Mouse (Mus musculus): ENCODE results near the gene Brd2. TPM values are rescaled to one million over a fixed set of nuclear protein-coding genes. Genes with fewer than 3 reads are reported as not detected.
A peak's percentile ranks its signal among the peaks of the same experiment; 100 is the strongest.

Brd2 gene
- polyA plus RNA-seq, 1 experiment from 2014 or later: 137 TPM

- H3K36me3 ChIP-seq: no peaks in the 10 kb centered on the region
- no peaks in the 10 kb centered on the region; the same call in 1 of the 2 replicates for H3K27me3 ChIP-seq
- no peaks in the 10 kb centered on the region for H3K9me3 ChIP-seq (replicated peaks)
- WGBS: 24% methylated on average over 18 of the region's 18 CpGs
- ATAC-seq (ENCODE audit: low FRiP score): no peak
- 0 out of 2 replicates have a peak overlapping the region, but pooled peaks have one; percentile 45 for H3K9ac ChIP-seq
- H3K27ac ChIP-seq: no peak overlapping the region
- peaks cover 23% of the 10 kb centered on the region for H3K4me1 ChIP-seq
- 0 out of 2 replicates have a peak overlapping the region, but pooled peaks have one; percentile 6 for H3K4me3 ChIP-seq
- H3K4me2 ChIP-seq (replicated peaks): peak overlapping the region; percentile 30
Measured at GRCm38 (mm10) chr17:34128944-34129791, 6.7 kb upstream of the Brd2 start.

- Histone ChIP-seq H3K36me3 (no peaks in the 10 kb centered on the region), H3K27ac (no peak overlapping the region), H3K27me3 (no peaks in the 10 kb centered on the region; the same call in 1 of the 2 replicates), H3K9ac (0 out of 2 replicates have a peak overlapping the region, but pooled peaks have one; percentile 45), H3K4me2 (replicated peaks) (peak overlapping the region; percentile 30), H3K9me3 (replicated peaks) (no peaks in the 10 kb centered on the region), H3K4me3 (0 out of 2 replicates have a peak overlapping the region, but pooled peaks have one; percentile 6), H3K4me1 (peaks cover 31% of the 10 kb centered on the region)
- 25% methylated on average over 13 of the region's 13 CpGs for WGBS
- ATAC-seq (ENCODE audit: low FRiP score): no peak
Measured at GRCm38 (mm10) chr17:34128264-34128937, 6.0 kb upstream of the Brd2 start.

- Histone ChIP-seq H3K27ac (no peak overlapping the region), H3K9me3 (replicated peaks) (no peaks in the 10 kb centered on the region), H3K27me3 (no peaks in the 10 kb centered on the region; the same call in 1 of the 2 replicates), H3K9ac (no peak overlapping the region), H3K4me2 (replicated peaks) (no peak overlapping the region), H3K4me3 (no peak overlapping the region), H3K4me1 (peaks cover 35% of the 10 kb centered on the region), H3K36me3 (no peaks in the 10 kb centered on the region)
- no peak for ATAC-seq (ENCODE audit: low FRiP score)
- 32% methylated on average over 6 of the region's 6 CpGs for WGBS
Measured at GRCm38 (mm10) chr17:34127475-34127874, 5.0 kb upstream of the Brd2 start.

GRCm38 (mm10) chr17:34126826-34127420 is 4.5 kb upstream of the Brd2 start:
- peaks cover 35% of the 10 kb centered on the region for H3K4me1 ChIP-seq
- no peak overlapping the region for H3K27ac ChIP-seq
- H3K36me3 ChIP-seq: no peaks in the 10 kb centered on the region
- H3K27me3 ChIP-seq: no peaks in the 10 kb centered on the region; the same call in 1 of the 2 replicates
- 56% methylated on average over 9 of the region's 9 CpGs for WGBS
- H3K4me2 ChIP-seq (replicated peaks): no peak overlapping the region
- ATAC-seq (ENCODE audit: low FRiP score): no peak
- H3K4me3 ChIP-seq: no peak overlapping the region
- H3K9me3 ChIP-seq (replicated peaks): no peaks in the 10 kb centered on the region
- H3K9ac ChIP-seq: no peak overlapping the region

- no peaks in the 10 kb centered on the region for H3K36me3 ChIP-seq
- no peak for ATAC-seq (ENCODE audit: low FRiP score)
- H3K4me3 ChIP-seq: no peak overlapping the region
- 79% methylated on average over 6 of the region's 6 CpGs for WGBS
- no peak overlapping the region for H3K4me2 ChIP-seq (replicated peaks)
- H3K9ac ChIP-seq: no peak overlapping the region
- H3K27me3 ChIP-seq: no peaks in the 10 kb centered on the region; the same call in 1 of the 2 replicates
- H3K27ac ChIP-seq: no peak overlapping the region
- H3K9me3 ChIP-seq (replicated peaks): no peaks in the 10 kb centered on the region
- peaks cover 35% of the 10 kb centered on the region for H3K4me1 ChIP-seq
Measured at GRCm38 (mm10) chr17:34124649-34125048, 2.2 kb upstream of the Brd2 start.

DNA sequence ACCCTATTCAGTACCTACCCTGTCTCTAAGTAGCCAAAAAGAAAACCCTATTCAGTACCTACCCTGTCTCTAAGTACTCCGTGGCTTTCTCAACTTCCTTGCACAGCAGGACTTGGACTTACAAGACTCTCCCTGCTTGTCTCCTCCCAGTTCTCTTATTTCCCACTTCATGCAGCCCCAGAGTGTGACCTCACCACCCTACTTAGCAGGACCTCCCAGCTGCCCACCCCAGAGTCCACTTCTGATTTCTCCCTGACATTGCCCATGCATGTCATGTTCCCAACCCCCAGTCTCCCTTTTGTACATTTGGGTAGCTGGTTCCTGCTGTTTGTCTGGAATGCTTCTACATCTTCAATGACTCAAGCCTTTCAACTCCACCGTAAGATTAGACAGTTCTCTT is 1.1 kb upstream of the Brd2 start:
- peak overlapping the region; percentile 91 for H3K9ac ChIP-seq
- H3K4me2 ChIP-seq (replicated peaks): peak overlapping the region; percentile 98
- peak overlapping the region; percentile 100 for H3K27ac ChIP-seq
- no peaks in the 10 kb centered on the region for H3K27me3 ChIP-seq
- H3K4me1 ChIP-seq: peaks cover 24% of the 10 kb centered on the region
- no peak for ATAC-seq (ENCODE audit: low FRiP score)
- WGBS: 3% methylated on average over 2 of the region's 2 CpGs
- H3K36me3 ChIP-seq: peaks cover 2% of the 10 kb centered on the region
- peak overlapping the region; percentile 99 for H3K4me3 ChIP-seq
- H3K9me3 ChIP-seq (replicated peaks): no peaks in the 10 kb centered on the region

- Histone ChIP-seq H3K9me3 (replicated peaks) (no peaks in the 10 kb centered on the region), H3K4me2 (replicated peaks) (peak overlapping the region; percentile 98), H3K9ac (peak overlapping the region; percentile 91), H3K4me3 (peak overlapping the region; percentile 99), H3K4me1 (peaks cover 20% of the 10 kb centered on the region), H3K27me3 (no peaks in the 10 kb centered on the region), H3K36me3 (peaks cover 6% of the 10 kb centered on the region), H3K27ac (peak overlapping the region; percentile 100)
- no peak for ATAC-seq (ENCODE audit: low FRiP score)
- WGBS: 3% methylated on average over 7 of the region's 7 CpGs
Measured at GRCm38 (mm10) chr17:34123111-34123510, 677 bp upstream of the Brd2 start.

DNA sequence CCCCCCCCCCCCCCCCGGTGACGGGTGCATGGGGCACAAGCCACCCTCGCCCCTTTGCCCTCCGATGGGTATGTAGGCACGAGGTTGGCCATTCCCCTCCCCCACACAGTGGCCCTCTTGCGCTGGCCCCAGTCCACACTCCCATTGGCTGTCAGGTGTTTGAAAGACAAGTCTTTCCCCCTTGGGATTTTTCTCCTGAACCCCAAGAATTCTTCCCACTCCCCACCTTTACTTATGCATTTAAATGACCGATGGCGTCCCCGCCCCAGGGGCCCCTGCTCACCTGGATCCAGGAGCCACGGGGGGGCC is 601 bp downstream of the Brd2 start:
- H3K4me2 ChIP-seq (replicated peaks): peak overlapping the region; percentile 98
- peak overlapping the region; percentile 99 for H3K4me3 ChIP-seq
- 0% methylated on average over 7 of the region's 10 CpGs for WGBS
- H3K36me3 ChIP-seq: peaks cover 18% of the 10 kb centered on the region
- peak overlapping the region; percentile 91 for H3K9ac ChIP-seq
- H3K27ac ChIP-seq: peak overlapping the region; percentile 100
- no peaks in the 10 kb centered on the region for H3K9me3 ChIP-seq (replicated peaks)
- H3K4me1 ChIP-seq: peaks cover 25% of the 10 kb centered on the region
- no peaks in the 10 kb centered on the region for H3K27me3 ChIP-seq
- peak; percentile 32 for ATAC-seq (ENCODE audit: low FRiP score)

DNA sequence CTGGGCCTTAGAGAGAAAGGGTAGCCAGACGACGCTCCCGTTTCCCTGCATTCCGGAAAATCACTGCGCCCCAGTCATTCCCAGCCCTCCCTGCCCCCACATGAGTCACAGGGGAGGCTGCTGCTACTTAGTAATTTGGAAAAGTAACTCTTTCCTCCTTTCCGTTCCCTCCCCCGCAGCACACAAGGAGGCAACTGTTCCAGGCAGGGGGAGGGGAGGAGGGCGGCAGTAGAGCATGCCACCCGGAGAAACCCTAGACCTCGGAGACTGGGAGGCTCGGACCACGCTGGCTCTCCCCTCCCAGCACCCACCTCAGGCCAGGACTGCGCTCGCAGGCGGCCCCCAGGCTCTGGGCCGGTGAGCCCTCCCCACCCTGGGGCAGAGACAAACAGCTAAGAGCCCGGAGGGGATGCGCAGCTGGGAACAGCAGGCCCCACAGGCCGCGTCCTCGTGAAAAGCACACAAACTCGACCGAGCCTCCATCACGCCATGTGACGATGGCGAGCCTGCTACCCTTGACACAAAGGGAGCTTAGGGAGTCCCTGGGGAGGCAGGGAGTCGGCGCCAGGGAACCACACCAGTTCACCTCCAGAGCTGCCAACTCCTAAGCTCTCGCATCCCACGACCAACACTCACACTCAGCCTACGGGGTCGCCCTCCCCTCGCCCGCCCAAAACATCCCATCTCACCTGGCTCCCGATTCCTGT is 1.1 kb downstream of the Brd2 start:
- Histone ChIP-seq H3K27ac (peak overlapping the region; percentile 100), H3K9me3 (replicated peaks) (no peaks in the 10 kb centered on the region), H3K4me3 (peak overlapping the region; percentile 99), H3K36me3 (peaks cover 23% of the 10 kb centered on the region), H3K4me1 (peaks cover 30% of the 10 kb centered on the region), H3K4me2 (replicated peaks) (peak overlapping the region; percentile 98), H3K9ac (peak overlapping the region; percentile 91), H3K27me3 (no peaks in the 10 kb centered on the region)
- under 1% methylated on average over 29 of the region's 35 CpGs for WGBS
- peak; percentile 22 for ATAC-seq (ENCODE audit: low FRiP score)

- peaks cover 27% of the 10 kb centered on the region for H3K36me3 ChIP-seq
- no peaks in the 10 kb centered on the region for H3K9me3 ChIP-seq (replicated peaks)
- WGBS: under 1% methylated on average over 31 of the region's 31 CpGs
- peak; percentile 12 for ATAC-seq (ENCODE audit: low FRiP score)
- H3K4me2 ChIP-seq (replicated peaks): peak overlapping the region; percentile 98
- H3K4me1 ChIP-seq: peaks cover 34% of the 10 kb centered on the region
- peak overlapping the region; percentile 99 for H3K4me3 ChIP-seq
- H3K27me3 ChIP-seq: no peaks in the 10 kb centered on the region
- H3K27ac ChIP-seq: peak overlapping the region; percentile 100
- peak overlapping the region; percentile 91 for H3K9ac ChIP-seq
Measured at GRCm38 (mm10) chr17:34120814-34121171, 1.6 kb downstream of the Brd2 start.

DNA sequence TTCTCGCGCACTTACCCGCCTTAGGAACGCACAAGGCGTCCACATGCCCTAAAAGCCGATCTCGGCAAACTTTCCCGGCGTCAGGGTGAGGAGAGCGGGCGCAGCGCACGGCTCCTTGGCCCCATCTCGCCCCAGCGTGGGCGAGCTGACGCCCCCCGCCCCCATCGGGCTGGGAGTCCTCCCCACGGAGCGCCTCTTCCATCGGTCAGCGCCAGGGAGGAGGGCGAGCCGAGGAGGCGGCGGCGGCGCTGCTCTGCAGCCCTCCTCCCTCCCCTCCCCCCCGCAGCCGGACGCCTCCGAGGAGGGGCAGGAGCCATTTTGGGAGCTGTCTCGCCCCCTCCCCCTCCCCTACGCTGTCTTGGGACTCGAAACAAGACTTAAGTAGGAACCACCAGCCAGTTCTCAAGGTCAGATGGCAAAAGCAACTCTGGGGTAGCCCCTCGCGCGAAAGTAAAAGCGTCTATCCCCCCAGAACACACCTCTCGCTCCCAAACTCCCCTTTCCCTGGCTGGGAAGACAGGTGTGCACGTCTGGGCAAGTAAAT is 2.2 kb downstream of the Brd2 start:
- H3K4me3 ChIP-seq: peak overlapping the region; percentile 99
- H3K9ac ChIP-seq: peak overlapping the region; percentile 91
- ATAC-seq (ENCODE audit: low FRiP score): peak; percentile 9; the same call in 1 of the 2 replicates
- under 1% methylated on average over 36 of the region's 42 CpGs for WGBS
- no peaks in the 10 kb centered on the region for H3K9me3 ChIP-seq (replicated peaks)
- no peaks in the 10 kb centered on the region for H3K27me3 ChIP-seq
- peaks cover 33% of the 10 kb centered on the region for H3K36me3 ChIP-seq
- peaks cover 39% of the 10 kb centered on the region for H3K4me1 ChIP-seq
- peak overlapping the region; percentile 98 for H3K4me2 ChIP-seq (replicated peaks)
- H3K27ac ChIP-seq: peak overlapping the region; percentile 100

Measured in hindbrain, embryonic 12.5 days (tissue).